Mouse (Mus musculus): ENCODE measurements around the gene Brd4. TPM values are rescaled to one million over a fixed set of nuclear protein-coding genes. Genes with fewer than 3 reads are reported as not detected.

The Brd4 gene
- polyA plus RNA-seq, 1 experiment from 2014 or later = 84.5 TPM

DNA sequence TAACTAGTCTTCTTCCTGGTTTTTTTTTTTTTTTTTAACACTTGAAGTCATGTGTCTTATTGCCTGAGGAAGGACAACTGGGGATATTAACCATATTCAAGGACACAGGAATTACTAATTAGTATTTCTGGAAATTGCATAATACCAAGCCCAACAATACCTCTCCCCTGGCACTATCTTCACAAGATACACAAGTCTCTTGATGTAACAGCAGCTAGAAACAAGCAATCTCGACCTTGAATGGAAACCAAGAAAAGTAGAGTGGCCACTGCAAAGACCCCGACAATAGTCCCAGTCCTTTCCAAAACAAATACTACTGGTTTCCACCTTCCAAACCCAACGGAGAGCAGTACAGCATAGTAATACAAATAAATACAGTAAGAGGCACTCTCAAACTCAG, 9.0 kb downstream of the Brd4 start:
- Histone ChIP-seq H3K9ac (no peak overlapping the region), H3K36me3 (ENCODE audit: poor library complexity, severe bottlenecking) (no peaks in the 10 kb centered on the region), H3K9me3 (replicated peaks) (no peaks in the 10 kb centered on the region), H3K4me1 (no peaks in the 10 kb centered on the region), H3K4me3 (no peak overlapping the region), H3K4me2 (no peak overlapping the region), H3K27ac (no peak overlapping the region), H3K27me3 (no peaks in the 10 kb centered on the region)
- WGBS = 94% methylated on average over 3 of the region's 3 CpGs
- ATAC-seq = no peak

GRCm38 (mm10) chr17:32269151-32269550, 15.4 kb downstream of the Brd4 start:
- Histone ChIP-seq H3K4me2 (no peak overlapping the region), H3K36me3 (ENCODE audit: poor library complexity, severe bottlenecking) (no peaks in the 10 kb centered on the region), H3K27ac (no peak overlapping the region), H3K4me3 (no peak overlapping the region), H3K27me3 (no peaks in the 10 kb centered on the region), H3K9me3 (replicated peaks) (no peaks in the 10 kb centered on the region), H3K4me1 (peaks cover 9% of the 10 kb centered on the region), H3K9ac (no peak overlapping the region)
- ATAC-seq = no peak
- 97% methylated on average over 7 of the region's 7 CpGs for WGBS

DNA sequence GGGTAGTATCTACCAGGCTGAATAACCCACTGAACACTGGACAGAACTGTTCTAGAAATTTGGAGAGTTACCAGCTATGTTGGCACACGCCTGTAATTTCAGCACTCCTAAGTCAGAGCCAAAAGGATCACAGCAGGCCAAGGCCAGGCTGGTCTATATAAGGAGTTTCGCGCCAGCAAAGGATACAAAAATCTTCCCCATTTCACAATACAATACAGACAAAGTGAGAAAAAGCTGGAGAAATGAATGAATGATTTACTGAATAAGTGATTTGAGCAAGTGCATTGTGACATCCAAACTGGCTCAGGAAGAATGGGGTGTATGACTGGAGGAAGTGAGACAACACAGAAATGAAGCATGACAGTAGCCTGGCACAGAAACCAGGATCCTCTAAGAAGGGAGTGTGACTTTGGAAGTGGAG, 16.0 kb downstream of the Brd4 start:
- H3K4me3 ChIP-seq = no peak overlapping the region
- H3K27me3 ChIP-seq = no peaks in the 10 kb centered on the region
- H3K9ac ChIP-seq = no peak overlapping the region
- H3K9me3 ChIP-seq (replicated peaks) = no peaks in the 10 kb centered on the region
- no peaks in the 10 kb centered on the region for H3K36me3 ChIP-seq (ENCODE audit: poor library complexity, severe bottlenecking)
- H3K27ac ChIP-seq = no peak overlapping the region
- 89% methylated on average over 3 of the region's 3 CpGs for WGBS
- peaks cover 9% of the 10 kb centered on the region for H3K4me1 ChIP-seq
- H3K4me2 ChIP-seq = no peak overlapping the region
- no peak for ATAC-seq

DNA sequence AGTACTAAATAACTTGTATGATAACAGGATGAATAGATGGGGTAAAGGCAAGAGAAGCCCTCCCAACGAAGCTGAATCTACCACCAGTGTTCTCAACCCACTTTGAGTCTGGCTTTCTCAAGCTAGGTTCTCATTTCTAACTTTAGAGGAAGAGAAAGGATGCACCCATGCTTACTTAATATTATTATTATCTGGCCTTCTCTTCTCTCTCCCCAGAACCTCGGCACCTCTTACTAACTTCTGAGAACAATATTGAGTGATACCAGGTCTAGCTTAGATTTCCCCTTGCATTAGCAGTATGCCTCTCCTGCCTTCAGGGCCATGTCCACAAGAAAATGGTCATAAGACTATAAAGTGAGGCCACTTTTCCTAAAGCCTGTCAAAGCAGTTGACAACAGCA, 16.4 kb downstream of the Brd4 start:
- peaks cover 10% of the 10 kb centered on the region for H3K4me1 ChIP-seq
- no peak overlapping the region for H3K9ac ChIP-seq
- H3K4me3 ChIP-seq = no peak overlapping the region
- no peak for ATAC-seq
- H3K4me2 ChIP-seq = no peak overlapping the region
- no peaks in the 10 kb centered on the region for H3K36me3 ChIP-seq (ENCODE audit: poor library complexity, severe bottlenecking)
- H3K27ac ChIP-seq = no peak overlapping the region
- H3K27me3 ChIP-seq = no peaks in the 10 kb centered on the region
- WGBS = 47% methylated on average over 2 of the region's 2 CpGs
- no peaks in the 10 kb centered on the region for H3K9me3 ChIP-seq (replicated peaks)

GRCm38 (mm10) chr17:32267617-32268016, 16.9 kb downstream of the Brd4 start:
- ATAC-seq = no peak
- H3K9ac ChIP-seq = no peak overlapping the region
- H3K9me3 ChIP-seq (replicated peaks) = no peaks in the 10 kb centered on the region
- WGBS = 93% methylated on average over 1 of the region's 1 CpGs
- H3K4me3 ChIP-seq = no peak overlapping the region
- H3K4me2 ChIP-seq = no peak overlapping the region
- no peak overlapping the region for H3K27ac ChIP-seq
- H3K27me3 ChIP-seq = no peaks in the 10 kb centered on the region
- no peaks in the 10 kb centered on the region for H3K36me3 ChIP-seq (ENCODE audit: poor library complexity, severe bottlenecking)
- peaks cover 15% of the 10 kb centered on the region for H3K4me1 ChIP-seq

DNA sequence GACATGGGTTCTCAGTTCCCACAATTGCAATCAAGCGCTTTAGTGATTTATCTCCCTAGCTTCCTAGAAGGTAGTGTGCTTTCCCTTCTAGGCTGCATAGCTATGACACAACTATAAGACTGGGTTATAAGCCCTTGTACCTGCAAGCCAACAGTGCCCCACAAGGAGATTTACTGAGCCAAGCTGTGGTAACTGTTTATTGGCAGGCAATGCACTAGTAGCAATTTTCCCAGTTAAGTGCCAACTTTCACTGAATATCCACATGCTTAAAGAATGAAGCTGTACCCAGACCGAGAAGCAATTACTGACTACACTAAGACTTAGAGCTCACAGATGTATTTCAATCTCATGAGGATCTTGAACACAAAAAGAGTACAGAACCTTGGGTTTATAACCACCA, 20.9 kb downstream of the Brd4 start:
- no peak for ATAC-seq

GRCm38 (mm10) chr17:32262831-32263559, 21.5 kb downstream of the Brd4 start:
- Histone ChIP-seq H3K9me3 (replicated peaks) (no peaks in the 10 kb centered on the region), H3K27ac (no peak overlapping the region), H3K4me2 (no peak overlapping the region), H3K4me1 (peaks cover 8% of the 10 kb centered on the region; the same call in 1 of the 2 replicates), H3K9ac (no peak overlapping the region), H3K4me3 (no peak overlapping the region), H3K27me3 (no peaks in the 10 kb centered on the region), H3K36me3 (ENCODE audit: poor library complexity, severe bottlenecking) (0 out of 2 replicates have a peak, but pooled peaks cover 3% of the 10 kb centered on the region)
- WGBS = 93% methylated on average over 8 of the region's 8 CpGs
- peak; percentile 43; the same call in 1 of the 2 replicates for ATAC-seq

More for the DNA sequence above, 20.9 kb downstream of the Brd4 start:
- Histone ChIP-seq H3K27me3 (no peaks in the 10 kb centered on the region), H3K4me1 (peaks cover 15% of the 10 kb centered on the region), H3K27ac (no peak overlapping the region), H3K36me3 (ENCODE audit: poor library complexity, severe bottlenecking) (0 out of 2 replicates have a peak, but pooled peaks cover 3% of the 10 kb centered on the region), H3K4me2 (no peak overlapping the region), H3K9ac (no peak overlapping the region), H3K9me3 (replicated peaks) (no peaks in the 10 kb centered on the region), H3K4me3 (no peak overlapping the region)
- 86% methylated on average over 2 of the region's 2 CpGs for WGBS

DNA sequence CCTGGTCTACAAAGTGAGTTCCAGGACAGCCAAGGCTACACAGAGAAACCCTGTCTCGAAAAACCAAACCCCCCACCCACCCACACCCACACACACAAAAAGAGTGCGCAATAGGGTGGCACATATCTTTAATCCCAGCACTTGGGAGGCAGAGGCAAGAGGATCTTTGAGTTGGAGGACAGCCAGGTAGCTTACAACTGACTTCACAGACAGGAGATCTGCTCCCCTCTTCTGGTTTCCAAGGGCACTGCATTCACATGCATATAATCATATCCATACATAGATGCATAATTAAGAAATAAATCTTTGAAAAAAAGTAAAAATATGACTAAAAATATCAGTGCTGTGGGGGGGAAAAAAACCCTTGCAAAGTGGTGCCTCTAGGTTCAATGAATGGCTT, 25.7 kb downstream of the Brd4 start:
- H3K4me1 ChIP-seq = 0 out of 2 replicates have a peak, but pooled peaks cover 6% of the 10 kb centered on the region
- ATAC-seq = no peak
- no peak overlapping the region for H3K4me3 ChIP-seq
- H3K36me3 ChIP-seq (ENCODE audit: poor library complexity, severe bottlenecking) = 0 out of 2 replicates have a peak, but pooled peaks cover 3% of the 10 kb centered on the region
- no peaks in the 10 kb centered on the region for H3K27me3 ChIP-seq
- no peak overlapping the region for H3K9ac ChIP-seq
- H3K27ac ChIP-seq = no peak overlapping the region
- no peaks in the 10 kb centered on the region for H3K9me3 ChIP-seq (replicated peaks)
- H3K4me2 ChIP-seq = no peak overlapping the region
- WGBS = 100% methylated on average over 2 of the region's 2 CpGs

GRCm38 (mm10) chr17:32257944-32258343, 26.6 kb downstream of the Brd4 start:
- H3K27me3 ChIP-seq = no peaks in the 10 kb centered on the region

DNA sequence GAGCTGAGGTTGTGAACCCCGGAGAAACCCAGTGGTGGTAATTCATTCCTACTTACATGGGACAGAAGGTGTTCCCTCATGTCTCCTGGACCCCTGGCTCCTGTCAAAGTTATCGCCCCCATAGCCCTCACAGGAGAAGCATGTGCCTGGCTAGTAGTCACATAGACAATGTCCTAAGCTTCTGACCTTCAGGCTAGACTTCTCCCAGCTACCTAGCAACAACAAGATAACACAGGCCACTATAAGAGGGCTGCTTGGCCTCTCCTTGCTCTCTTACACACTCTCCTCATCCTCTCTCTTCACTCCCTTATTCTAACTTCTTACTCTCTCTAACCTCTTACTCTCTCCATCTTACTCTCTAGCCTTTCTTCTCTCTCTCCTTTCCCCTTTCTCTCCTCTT, 27.1 kb downstream of the Brd4 start:
- Histone ChIP-seq H3K4me2 (no peak overlapping the region), H3K27me3 (no peaks in the 10 kb centered on the region), H3K4me1 (no peaks in the 10 kb centered on the region), H3K4me3 (no peak overlapping the region), H3K9me3 (replicated peaks) (no peaks in the 10 kb centered on the region), H3K27ac (no peak overlapping the region), H3K9ac (no peak overlapping the region), H3K36me3 (ENCODE audit: poor library complexity, severe bottlenecking) (peaks cover 12% of the 10 kb centered on the region; the same call in 1 of the 2 replicates)
- no peak for ATAC-seq
- 92% methylated on average over 2 of the region's 2 CpGs for WGBS

More at GRCm38 (mm10) chr17:32257944-32258343, 26.6 kb downstream of the Brd4 start:
- no peak overlapping the region for H3K9ac ChIP-seq
- H3K27ac ChIP-seq = no peak overlapping the region
- no peak for ATAC-seq
- WGBS = 67% methylated on average over 6 of the region's 6 CpGs
- no peaks in the 10 kb centered on the region for H3K9me3 ChIP-seq (replicated peaks)
- no peak overlapping the region for H3K4me3 ChIP-seq
- H3K4me1 ChIP-seq = 0 out of 2 replicates have a peak, but pooled peaks cover 3% of the 10 kb centered on the region
- no peak overlapping the region for H3K4me2 ChIP-seq
- H3K36me3 ChIP-seq (ENCODE audit: poor library complexity, severe bottlenecking) = peaks cover 7% of the 10 kb centered on the region; the same call in 1 of the 2 replicates

GRCm38 (mm10) chr17:32256896-32257295, 27.6 kb downstream of the Brd4 start:
- Histone ChIP-seq H3K4me3 (no peak overlapping the region), H3K27me3 (no peaks in the 10 kb centered on the region), H3K27ac (no peak overlapping the region), H3K36me3 (ENCODE audit: poor library complexity, severe bottlenecking) (peaks cover 15% of the 10 kb centered on the region; the same call in 1 of the 2 replicates), H3K4me1 (no peaks in the 10 kb centered on the region), H3K4me2 (no peak overlapping the region), H3K9me3 (replicated peaks) (no peaks in the 10 kb centered on the region), H3K9ac (no peak overlapping the region)
- no peak for ATAC-seq
- 80% methylated on average over 2 of the region's 2 CpGs for WGBS

- Histone ChIP-seq H3K4me1 (no peaks in the 10 kb centered on the region), H3K4me3 (no peak overlapping the region), H3K4me2 (no peak overlapping the region), H3K36me3 (ENCODE audit: poor library complexity, severe bottlenecking) (peaks cover 12% of the 10 kb centered on the region; the same call in 1 of the 2 replicates), H3K27me3 (no peaks in the 10 kb centered on the region), H3K9ac (no peak overlapping the region), H3K27ac (no peak overlapping the region), H3K9me3 (replicated peaks) (no peaks in the 10 kb centered on the region)
- ATAC-seq = no peak
- WGBS = 96% methylated on average over 2 of the region's 2 CpGs
These were observed 31.3 kb downstream of the Brd4 start for GRCm38 (mm10) chr17:32253261-32253660.
